Comparison of ENCODE assay signal across 16 mouse cellular contexts in the genomic region with DNA sequence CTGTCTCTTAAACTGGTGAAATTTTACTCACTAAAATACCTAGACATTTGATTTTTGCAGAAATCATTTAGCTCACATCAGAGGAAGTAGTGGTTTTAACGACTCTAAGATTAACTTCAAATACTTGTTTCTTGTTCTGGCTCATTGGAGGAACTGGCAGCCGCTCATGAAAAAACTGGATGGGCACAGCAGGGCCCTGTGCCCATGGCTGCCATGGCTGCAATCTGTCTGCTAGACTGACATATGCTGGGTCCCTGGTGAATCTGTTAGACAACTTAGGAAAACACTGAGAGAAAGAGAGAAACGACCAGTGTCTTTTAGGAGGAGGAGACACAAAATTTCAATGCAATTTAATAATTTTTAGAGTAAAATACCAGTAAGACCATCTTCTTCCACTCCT.
DNase-seq lines count a peak whose midpoint lies in the region; ATAC-seq and TF ChIP-seq lines count a peak whose summit lies in the region.
"Had no signal": no experiment of that assay in that cellular context is flagged by ENCODE, and none has a peak within 500 bp of the region (broad histone marks: within the 10 kb centered on the region; RNA-seq: fewer than 3 reads in every experiment).

No protein-coding gene starts in this region.

- H3K4me1 ChIP-seq in hindbrain, embryonic 16.5 days (ENCODE audit: control insufficient read depth, insufficient read depth, low read depth, low read length): no peaks in the 10 kb centered on the region
- H3K4me1 ChIP-seq in hindbrain, embryonic 13.5 days (replicated peaks): no peaks in the 10 kb centered on the region
- no peaks in the 10 kb centered on the region for H3K4me1 ChIP-seq in intestine, postnatal 0 days (replicated peaks; ENCODE audit: control insufficient read depth, insufficient read depth, low read length)
- H3K4me1 ChIP-seq: embryonic facial prominence, embryonic 15.5 days; heart, embryonic 13.5 days; hindbrain, embryonic 10.5 days; kidney, embryonic 15.5 days; midbrain, embryonic 15.5 days had no signal

- H3K9me3 ChIP-seq in hindbrain, embryonic 16.5 days (ENCODE audit: control insufficient read depth, low read length): no peaks in the 10 kb centered on the region; the same call in 1 of the 2 replicates
- no peaks in the 10 kb centered on the region for H3K9me3 ChIP-seq in hindbrain, embryonic 13.5 days
- H3K9me3 ChIP-seq in intestine, postnatal 0 days (ENCODE audit: control insufficient read depth): no peaks in the 10 kb centered on the region
- H3K9me3 ChIP-seq: embryonic facial prominence, embryonic 15.5 days; heart, embryonic 13.5 days; hindbrain, embryonic 10.5 days; kidney, embryonic 15.5 days; midbrain, embryonic 15.5 days had no signal

- ATAC-seq in hindbrain, embryonic 16.5 days: peak; percentile 86; the same call in 1 of the 2 replicates
- ATAC-seq in hindbrain, embryonic 13.5 days (ENCODE audit: low FRiP score): no peak
- peak; percentile 91 for ATAC-seq in cerebellum, adult (ENCODE audit: insufficient number of reproducible peaks, low FRiP score, low TSS enrichment)
- no peak for ATAC-seq in intestine, postnatal 0 days
- ATAC-seq: midbrain, embryonic 15.5 days had no signal

- H3K27ac ChIP-seq in hindbrain, embryonic 16.5 days (ENCODE audit: low read depth, low read length): no peak overlapping the region
- H3K27ac ChIP-seq in hindbrain, embryonic 13.5 days: no peak overlapping the region
- H3K27ac ChIP-seq in intestine, postnatal 0 days (ENCODE audit: low read depth, low read length): no peak overlapping the region
- H3K27ac ChIP-seq: embryonic facial prominence, embryonic 15.5 days; heart, embryonic 13.5 days; hindbrain, embryonic 10.5 days; kidney, embryonic 15.5 days; macrophage; midbrain, embryonic 15.5 days had no signal

- no peak overlapping the region for H3K4me2 ChIP-seq in hindbrain, embryonic 16.5 days (ENCODE audit: low read length)
- no peak overlapping the region for H3K4me2 ChIP-seq in hindbrain, embryonic 13.5 days
- no peak overlapping the region for H3K4me2 ChIP-seq in intestine, postnatal 0 days (replicated peaks; ENCODE audit: low read depth)
- H3K4me2 ChIP-seq: embryonic facial prominence, embryonic 15.5 days; heart, embryonic 13.5 days; kidney, embryonic 15.5 days; midbrain, embryonic 15.5 days had no signal

- no peaks in the 10 kb centered on the region for H3K36me3 ChIP-seq in hindbrain, embryonic 16.5 days (ENCODE audit: control insufficient read depth, insufficient read depth, low read length)
- no peaks in the 10 kb centered on the region for H3K36me3 ChIP-seq in hindbrain, embryonic 13.5 days
- H3K36me3 ChIP-seq in intestine, postnatal 0 days (ENCODE audit: control insufficient read depth, insufficient read depth): no peaks in the 10 kb centered on the region
- H3K36me3 ChIP-seq: embryonic facial prominence, embryonic 15.5 days; G1E; heart, embryonic 13.5 days; hindbrain, embryonic 10.5 days; kidney, embryonic 15.5 days; midbrain, embryonic 15.5 days had no signal

- no peak overlapping the region for H3K9ac ChIP-seq in hindbrain, embryonic 16.5 days (ENCODE audit: low read depth, low read length)
- H3K9ac ChIP-seq in hindbrain, embryonic 13.5 days: no peak overlapping the region
- H3K9ac ChIP-seq in intestine, postnatal 0 days (ENCODE audit: low read depth, low read length): no peak overlapping the region
- H3K9ac ChIP-seq: embryonic facial prominence, embryonic 15.5 days; heart, embryonic 13.5 days; kidney, embryonic 15.5 days; midbrain, embryonic 15.5 days had no signal

- H3K4me3 ChIP-seq in hindbrain, embryonic 16.5 days (ENCODE audit: low read length): no peak overlapping the region
- no peak overlapping the region for H3K4me3 ChIP-seq in hindbrain, embryonic 13.5 days
- no peak overlapping the region for H3K4me3 ChIP-seq in intestine, postnatal 0 days (ENCODE audit: low read depth, low read length)
- H3K4me3 ChIP-seq: embryonic facial prominence, embryonic 15.5 days; heart, embryonic 13.5 days; hindbrain, embryonic 10.5 days; kidney, embryonic 15.5 days; midbrain, embryonic 15.5 days had no signal

- WGBS in hindbrain, embryonic 16.5 days: 60% methylated on average over 3 of the region's 3 CpGs
- 69% methylated on average over 3 of the region's 3 CpGs for WGBS in hindbrain, embryonic 13.5 days
- WGBS in intestine, postnatal 0 days: 80% methylated on average over 3 of the region's 3 CpGs

- DNase-seq in cerebellum, postnatal 10 days: peak; percentile 84 to 89
- DNase-seq in layer of hippocampus, adult 9-10 months (ENCODE audit: low spot score): peak; percentile 26
- DNase-seq in urinary bladder, postnatal 14 days (ENCODE audit: low spot score): no peak
- no peak for DNase-seq in thymus, postnatal 14 days
- DNase-seq: lung, adult 18-20 months had no signal

- no peak for TF ChIP-seq CTCF in intestine, postnatal 0 days (IDR thresholded peaks at IDR 0.05; ENCODE audit: low read depth)

- H3K27me3 ChIP-seq in hindbrain, embryonic 16.5 days (replicated peaks; ENCODE audit: control insufficient read depth, insufficient read depth, low read length): no peaks in the 10 kb centered on the region
- H3K27me3 ChIP-seq in hindbrain, embryonic 13.5 days: no peaks in the 10 kb centered on the region
- no peaks in the 10 kb centered on the region for H3K27me3 ChIP-seq in intestine, postnatal 0 days (replicated peaks; ENCODE audit: control insufficient read depth, insufficient read depth, low read length)
- H3K27me3 ChIP-seq: embryonic facial prominence, embryonic 15.5 days; heart, embryonic 13.5 days; kidney, embryonic 15.5 days; midbrain, embryonic 15.5 days had no signal

Comparison
In these comparisons a context has a peak if more than half of its experiments do, and no peak if none do; other contexts are left out.
1. ATAC-seq: peak in hindbrain, embryonic 16.5 days (single experiment) and cerebellum, adult (single experiment); none in hindbrain, embryonic 13.5 days (single experiment) and intestine, postnatal 0 days (single experiment).
2. DNase-seq: peak in cerebellum, postnatal 10 days (2 of 2) and layer of hippocampus, adult 9-10 months (single experiment); none in urinary bladder, postnatal 14 days (single experiment) and thymus, postnatal 14 days (single experiment).